Comparison of ENCODE assay signal across 18 mouse cellular contexts in the genomic region with DNA sequence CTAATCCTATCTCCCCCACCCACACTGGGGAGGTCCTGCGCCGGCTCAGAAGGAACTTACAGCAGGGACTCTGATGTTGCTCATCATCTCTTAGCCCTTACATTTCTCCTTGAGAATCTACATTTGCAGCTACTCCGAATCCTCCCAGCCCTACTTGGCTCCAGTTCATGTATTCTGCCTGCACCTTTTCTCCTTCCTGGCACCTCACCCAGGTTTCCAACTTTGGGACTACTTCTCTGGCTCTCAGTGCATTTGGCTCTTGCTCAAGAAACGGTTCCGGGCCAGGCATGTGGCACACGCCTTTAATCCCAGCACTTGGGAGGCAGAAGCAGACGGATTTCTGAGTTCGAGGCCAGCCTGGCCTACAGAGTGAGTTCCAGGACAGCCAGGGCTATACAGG. TPM values are rescaled to one million over a fixed set of nuclear protein-coding genes. Genes with fewer than 3 reads are reported as not detected.
DNase-seq lines count a peak whose midpoint lies in the region; TF ChIP-seq lines count a peak whose summit lies in the region.
"Had no signal": no experiment of that assay in that cellular context is flagged by ENCODE, and none has a peak within 500 bp of the region (broad histone marks: within the 10 kb centered on the region; RNA-seq: fewer than 3 reads in every experiment).

No protein-coding gene starts in this region.

- H3K4me1 ChIP-seq in kidney, adult 2 months (ENCODE audit: control insufficient read depth, insufficient read depth, low read length): no peaks in the 10 kb centered on the region

- no peak overlapping the region for H3K27ac ChIP-seq in kidney, adult 2 months (ENCODE audit: insufficient read depth, low read depth, low read length)
- H3K27ac ChIP-seq: embryonic facial prominence, embryonic 15.5 days; forebrain, embryonic 10.5 days; hindbrain, embryonic 13.5 days; hindbrain, postnatal 0 days had no signal

- 65% methylated on average over 8 of the region's 8 CpGs for WGBS in kidney, adult 2 months

- no peaks in the 10 kb centered on the region for H3K27me3 ChIP-seq in kidney, adult 2 months (replicated peaks; ENCODE audit: control insufficient read depth, insufficient read depth, low read length)
- H3K27me3 ChIP-seq: embryonic facial prominence, embryonic 15.5 days; hindbrain, embryonic 13.5 days had no signal

- H3K36me3 ChIP-seq in kidney, adult 2 months (ENCODE audit: control insufficient read depth, insufficient read depth, low read length): no peaks in the 10 kb centered on the region
- H3K36me3 ChIP-seq: embryonic facial prominence, embryonic 15.5 days; forebrain, embryonic 10.5 days; hindbrain, embryonic 13.5 days had no signal

- no peak overlapping the region for H3K4me3 ChIP-seq in kidney, adult 2 months (ENCODE audit: insufficient read depth, low read depth, low read length)
- H3K4me3 ChIP-seq: embryonic facial prominence, embryonic 15.5 days; erythroblast, embryonic 14.5 days; forebrain, embryonic 10.5 days; hindbrain, embryonic 13.5 days had no signal

- TF ChIP-seq CTCF in kidney, adult 2 months (conservative IDR thresholded peaks at IDR 0.05; ENCODE audit: insufficient read depth, insufficient read length, low read depth, low read length): no peak

- no peak for TF ChIP-seq POLR2A in kidney, adult 2 months (IDR thresholded peaks at IDR 0.05; ENCODE audit: low read depth, low read length)

- DNase-seq in heart, adult 11 months: peak; percentile 86
- no peak for DNase-seq in heart, postnatal 4 days
- peak; percentile 22 for DNase-seq in kidney, adult 2 months
- no peak for DNase-seq in kidney, postnatal 36 days
- peak; percentile 60 for DNase-seq in brain, adult 2 months (ENCODE audit: low read depth, low spot score)
- no peak for DNase-seq in right cerebral cortex, adult 18-20 months
- DNase-seq: adrenal gland, postnatal 25 days; cerebellum, adult 11 months; cerebellum, adult 8-10 months; embryo, embryonic 11 days; forebrain, postnatal 0 days; gastrocnemius, postnatal 14 days; kidney, adult 11 months had no signal

RNA-seq across cellular contexts. Expression of gene Pofut2, which starts 28.6 kb away (rescaled TPM):
- total RNA-seq in heart, postnatal 4 days (2021): 10 to 100 TPM; 69.1 to 71.0 TPM
- polyA plus RNA-seq in kidney, adult 2 months (2012; rRNA removed): 45.9 and 50.6 TPM in 2 replicates

Comparison
In these comparisons a context has a peak if more than half of its experiments do, and no peak if none do; other contexts are left out.
1. DNase-seq: peak in heart, adult 11 months (single experiment), kidney, adult 2 months (single experiment) and brain, adult 2 months (single experiment); none in heart, postnatal 4 days (single experiment), kidney, postnatal 36 days (0 of 2) and right cerebral cortex, adult 18-20 months (single experiment).